Mouse (Mus musculus): ENCODE data around the gene March4. TPM values are rescaled to one million over a fixed set of nuclear protein-coding genes. Genes with fewer than 3 reads are reported as not detected.

Gene March4
- total RNA-seq, 2 experiments from 2014 or later, result not detected

DNA sequence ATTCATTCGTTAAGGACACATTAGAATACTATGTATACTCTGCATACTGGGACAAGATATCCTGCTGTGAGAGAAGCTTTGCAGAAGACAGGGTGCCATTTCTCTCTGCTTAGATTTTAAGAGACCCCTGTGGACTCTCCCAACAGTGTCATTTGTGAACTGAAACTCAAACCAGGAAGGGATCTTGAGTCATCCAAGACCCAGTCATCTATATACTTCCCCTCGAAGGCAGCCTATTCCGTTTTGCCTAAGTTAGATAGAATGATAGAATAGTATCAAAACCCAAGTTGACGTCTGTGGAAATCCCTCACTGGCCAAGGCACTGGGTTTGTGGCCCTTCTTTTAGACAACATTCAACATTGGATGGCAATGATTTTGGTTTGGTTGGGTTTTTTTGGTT is 7.5 kb downstream of the March4 start:
- DNase-seq, result no peak

DNA sequence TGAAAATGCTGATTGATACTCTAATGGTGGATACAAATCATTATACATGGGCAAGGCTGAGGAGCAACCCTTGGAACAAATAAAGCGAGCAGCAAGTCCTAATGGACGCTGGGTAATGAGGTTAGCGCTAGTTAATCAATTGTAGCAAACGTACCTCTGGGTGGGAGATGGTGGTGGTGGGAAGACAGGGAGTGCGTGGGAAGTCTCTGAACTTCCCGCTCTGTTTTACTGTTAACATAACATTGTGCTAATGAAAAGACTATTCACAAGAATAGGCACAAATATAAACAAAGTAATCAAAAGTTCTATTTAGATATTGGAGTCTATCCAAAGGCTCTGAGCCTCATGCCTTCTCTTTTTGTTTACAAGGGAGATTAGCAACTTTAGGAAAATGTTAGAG is 13.1 kb downstream of the March4 start:
- DNase-seq, result no peak

DNA sequence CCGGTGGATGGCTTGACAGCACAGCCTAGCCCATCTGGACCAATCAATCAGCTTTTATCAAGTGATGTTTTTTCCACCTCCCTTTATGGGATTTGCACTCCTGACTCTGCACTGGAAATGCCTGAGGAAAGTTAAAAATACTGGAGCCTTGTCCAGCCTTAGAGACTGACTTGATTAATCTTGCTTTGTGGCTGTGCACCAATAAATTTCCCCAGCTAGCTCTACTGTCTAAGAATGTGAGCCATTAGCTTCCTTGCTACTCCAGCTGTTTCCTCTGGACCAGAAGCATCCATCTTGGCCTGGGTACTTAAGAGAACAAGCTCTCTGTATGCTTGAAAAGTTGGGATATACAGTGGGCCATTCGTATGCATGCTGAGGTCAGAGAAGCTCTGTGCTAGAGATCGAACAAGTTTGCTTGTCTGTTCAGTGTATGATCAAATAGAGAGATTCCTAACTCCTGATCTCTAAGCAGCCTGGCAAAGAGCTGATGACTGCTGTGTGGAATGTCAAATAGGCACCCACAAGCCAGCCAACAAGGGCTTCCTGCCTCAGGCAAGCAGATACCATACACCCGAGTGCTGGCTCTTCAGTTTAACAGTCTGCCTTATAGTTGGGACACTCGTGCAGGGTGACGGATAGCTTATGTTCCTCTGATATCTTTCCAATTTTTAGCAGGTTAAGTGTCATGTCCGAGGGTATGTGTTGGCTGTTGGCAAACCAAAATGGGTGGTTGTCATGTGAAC is 25.8 kb downstream of the March4 start:
- no peak for DNase-seq

DNA sequence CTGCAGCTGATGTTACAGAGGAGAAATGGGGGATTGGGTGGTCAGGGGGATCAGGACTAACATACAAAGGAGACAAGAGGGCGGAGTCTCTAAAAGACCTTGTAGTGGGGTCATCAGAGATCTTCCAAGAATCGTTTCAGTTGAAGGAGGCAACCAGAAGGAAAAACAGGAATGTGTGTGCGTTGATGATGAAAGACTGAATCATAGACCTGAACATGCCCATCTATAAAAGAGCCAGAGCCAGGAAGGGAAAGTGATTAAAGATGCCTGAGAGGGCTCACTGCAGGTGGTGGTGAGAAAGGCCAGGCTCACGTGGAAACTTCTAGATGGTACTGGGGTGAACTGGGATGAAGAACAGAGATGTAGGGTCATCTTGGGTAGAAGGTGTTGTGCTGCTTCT is 27.2 kb downstream of the March4 start:
- no peak for DNase-seq

GRCm38 (mm10) chr1:72507670-72508069 is 29.1 kb downstream of the March4 start:
- DNase-seq, result no peak

DNA sequence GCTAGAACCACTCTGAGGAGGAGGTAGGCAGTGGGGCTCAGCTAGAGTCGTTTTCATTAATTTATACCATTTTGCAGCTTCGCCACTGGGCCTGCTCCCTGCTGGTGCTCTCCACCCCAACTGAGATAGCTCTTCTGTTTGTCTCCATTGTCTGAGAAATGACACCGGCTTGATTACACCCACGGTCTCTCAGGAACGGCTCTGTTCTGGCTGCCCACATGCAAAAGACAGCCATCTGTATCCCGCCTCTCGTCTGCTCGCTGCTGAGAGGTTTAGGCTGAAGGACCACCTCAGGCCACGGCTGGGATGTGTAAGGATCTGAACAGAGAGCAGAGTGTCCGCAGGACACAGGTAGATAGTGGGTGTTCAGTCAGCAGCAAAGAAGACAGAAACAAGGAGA is 30.5 kb downstream of the March4 start:
- no peak for DNase-seq

DNA sequence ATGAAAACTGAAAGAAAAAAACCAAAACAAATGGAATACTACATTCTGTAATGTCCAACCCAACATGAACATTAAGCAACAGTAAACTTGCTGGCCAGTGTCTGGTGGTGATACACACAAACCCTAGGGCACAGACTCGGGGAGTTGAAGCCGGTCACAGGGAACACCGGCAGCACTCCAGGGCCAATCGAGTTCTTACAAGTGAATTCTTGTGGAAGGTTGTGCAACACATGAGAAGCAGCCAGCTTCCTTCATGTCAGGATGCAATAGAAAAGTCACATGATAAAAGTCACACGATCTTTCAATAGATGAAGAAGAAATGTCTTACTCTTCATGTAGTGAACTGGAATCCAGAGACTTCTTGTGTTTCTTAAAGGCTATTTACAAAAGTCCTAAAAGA is 39.1 kb downstream of the March4 start:
- DNase-seq, result no peak

- no peak for DNase-seq
Observed at GRCm38 (mm10) chr1:72493454-72493853, 43.3 kb downstream of the March4 start.

- DNase-seq, result no peak
Observed at GRCm38 (mm10) chr1:72492666-72493065, 44.1 kb downstream of the March4 start.

DNA sequence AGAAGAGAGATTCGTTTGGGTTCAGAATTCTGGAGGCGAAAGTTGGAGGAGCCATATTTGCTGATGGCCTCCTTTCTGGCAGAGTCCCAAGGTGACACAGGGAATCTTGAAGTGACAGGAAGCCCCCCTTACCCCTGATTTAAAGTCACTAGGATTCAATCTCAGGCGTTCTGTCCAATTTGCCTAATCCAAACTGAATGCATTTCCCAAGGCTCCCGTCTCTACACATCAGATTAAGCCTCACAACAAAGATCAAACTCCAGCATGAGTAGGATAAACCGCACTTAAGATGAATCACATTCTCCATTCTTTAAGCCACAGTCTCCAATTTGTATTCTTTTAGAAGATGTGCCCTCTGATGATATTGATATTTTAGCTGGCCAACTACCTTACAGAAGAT is 45.4 kb downstream of the March4 start:
- DNase-seq, result no peak

DNA sequence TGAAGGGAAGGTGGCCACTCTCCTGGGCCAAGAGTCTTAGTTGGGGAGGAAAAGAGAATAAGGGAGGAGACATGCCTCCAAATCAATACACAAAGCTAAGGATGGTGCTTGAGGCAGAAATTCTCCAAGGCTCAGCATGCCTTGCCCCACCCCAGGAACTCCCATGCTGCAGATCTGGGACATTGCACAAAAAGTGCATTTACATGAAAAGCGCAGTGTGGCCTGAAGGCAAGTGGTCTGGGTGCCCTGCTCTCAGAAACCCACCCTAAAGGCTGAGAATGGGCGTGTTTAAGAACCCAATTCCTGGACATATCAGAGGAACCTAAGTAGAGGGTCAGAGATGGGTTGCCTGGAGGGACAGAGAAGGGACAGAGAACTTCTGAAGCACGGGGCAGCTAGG is 45.9 kb downstream of the March4 start:
- no peak for DNase-seq

- no peak for DNase-seq
Observed at GRCm38 (mm10) chr1:72490193-72490592, 46.5 kb downstream of the March4 start.

GRCm38 (mm10) chr1:72476594-72476993 is 60.1 kb downstream of the March4 start:
- no peak for DNase-seq

DNA sequence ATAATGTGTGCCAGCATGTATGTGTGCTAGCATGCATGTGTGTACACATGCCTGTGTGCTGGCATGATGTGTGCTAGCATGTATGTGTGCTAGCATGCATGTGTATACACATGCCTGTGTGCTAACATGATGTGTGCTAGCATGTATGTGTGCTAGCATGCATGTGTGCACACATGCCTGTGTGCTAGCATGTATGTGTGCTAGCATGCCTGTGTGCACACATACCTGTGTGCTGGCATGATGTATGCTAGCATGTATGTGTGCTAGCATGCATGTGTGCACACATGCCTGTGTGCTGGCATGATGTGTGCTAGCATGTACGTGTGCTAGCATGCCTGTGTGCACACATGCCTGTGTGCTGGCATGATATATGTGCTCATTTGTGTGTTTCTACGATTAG is 67.7 kb downstream of the March4 start:
- DNase-seq, result no peak

GRCm38 (mm10) chr1:72468466-72469003 is 68.2 kb downstream of the March4 start:
- DNase-seq, result no peak

GRCm38 (mm10) chr1:72464926-72465583 is 71.7 kb downstream of the March4 start:
- DNase-seq, result no peak

GRCm38 (mm10) chr1:72462516-72462915 is 74.2 kb downstream of the March4 start:
- peak; percentile 25 for DNase-seq

GRCm38 (mm10) chr1:72457652-72458051 is 79.1 kb downstream of the March4 start:
- DNase-seq, result no peak

- DNase-seq, result no peak
Observed at GRCm38 (mm10) chr1:72455923-72456322, 80.8 kb downstream of the March4 start.

- DNase-seq, result no peak
Observed at GRCm38 (mm10) chr1:72454733-72455201, 82.0 kb downstream of the March4 start.

DNA sequence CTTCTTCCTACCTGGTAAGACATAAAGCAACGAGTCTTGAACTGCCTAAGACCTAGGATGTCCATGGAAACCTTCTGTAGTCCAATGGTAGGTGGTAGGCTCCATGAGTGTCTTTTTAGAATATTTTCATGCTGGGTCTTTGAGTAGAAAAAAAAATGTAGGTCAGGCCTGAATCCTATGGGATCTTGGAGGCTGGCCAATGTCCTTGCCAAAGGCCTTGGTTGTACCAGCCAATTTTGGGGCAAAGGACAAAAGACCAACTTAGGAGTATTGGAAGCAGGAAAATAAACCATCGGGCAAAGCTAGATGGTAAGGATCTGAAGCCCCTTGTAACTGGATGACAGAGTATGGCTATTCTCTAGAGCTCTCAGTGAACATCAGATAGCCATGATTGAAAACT is 83.9 kb downstream of the March4 start:
- DNase-seq, result no peak

- no peak for DNase-seq
Observed at GRCm38 (mm10) chr1:72450790-72451189, 85.9 kb downstream of the March4 start.

- DNase-seq, result no peak
Observed at GRCm38 (mm10) chr1:72449752-72450151, 87.0 kb downstream of the March4 start.

- DNase-seq, result no peak
Observed at GRCm38 (mm10) chr1:72442747-72443146, 94.0 kb downstream of the March4 start.
